Mouse (Mus musculus): Measurements from ENCODE around the gene Tomm22.

Tomm22 gene

GRCm38 (mm10) chr15:79686046-79686869 lies 15.6 kb downstream of the Tomm22 start:
- DNase-seq (ENCODE audit: low spot score): no peak

- DNase-seq (ENCODE audit: low spot score): no peak
Observed at GRCm38 (mm10) chr15:79687175-79687574, 16.5 kb downstream of the Tomm22 start.

- peak; percentile 84 for DNase-seq (ENCODE audit: low spot score)
Observed at GRCm38 (mm10) chr15:79687646-79688267, 17.1 kb downstream of the Tomm22 start, which contains the start of gene Josd1. TSS of gene Josd1 (minus strand) at chr15:79687919.

GRCm38 (mm10) chr15:79688268-79688956 lies 17.8 kb downstream of the Tomm22 start:
- no peak for DNase-seq (ENCODE audit: low spot score)

- no peak for DNase-seq (ENCODE audit: low spot score)
Observed at GRCm38 (mm10) chr15:79689662-79690425, 19.2 kb downstream of the Tomm22 start.

GRCm38 (mm10) chr15:79690426-79691022 lies 19.9 kb downstream of the Tomm22 start, which contains the start of gene Gtpbp1:
TSS of gene Gtpbp1 (plus strand) at chr15:79690845.
- DNase-seq (ENCODE audit: low spot score): peak; percentile 99

- DNase-seq (ENCODE audit: low spot score): no peak
Observed at GRCm38 (mm10) chr15:79691023-79691508, 20.4 kb downstream of the Tomm22 start.

GRCm38 (mm10) chr15:79692334-79692733 lies 21.7 kb downstream of the Tomm22 start:
- no peak for DNase-seq (ENCODE audit: low spot score)

GRCm38 (mm10) chr15:79693740-79694139 lies 23.1 kb downstream of the Tomm22 start:
- DNase-seq (ENCODE audit: low spot score): no peak

- DNase-seq (ENCODE audit: low spot score): no peak
Observed at GRCm38 (mm10) chr15:79694512-79694911, 23.9 kb downstream of the Tomm22 start.

- DNase-seq (ENCODE audit: low spot score): no peak
Observed at GRCm38 (mm10) chr15:79695516-79695915, 24.9 kb downstream of the Tomm22 start.

GRCm38 (mm10) chr15:79696508-79696907 lies 25.8 kb downstream of the Tomm22 start:
- DNase-seq (ENCODE audit: low spot score): no peak

- no peak for DNase-seq (ENCODE audit: low spot score)
Observed at GRCm38 (mm10) chr15:79697011-79697410, 26.4 kb downstream of the Tomm22 start.

- no peak for DNase-seq (ENCODE audit: low spot score)
Observed at GRCm38 (mm10) chr15:79697558-79698187, 27.0 kb downstream of the Tomm22 start.

GRCm38 (mm10) chr15:79706603-79707214 lies 36.0 kb downstream of the Tomm22 start:
- DNase-seq (ENCODE audit: low spot score): no peak

GRCm38 (mm10) chr15:79708229-79708822 lies 37.7 kb downstream of the Tomm22 start:
- no peak for DNase-seq (ENCODE audit: low spot score)

- DNase-seq (ENCODE audit: low spot score): no peak
Observed at GRCm38 (mm10) chr15:79715646-79716045, 45.0 kb downstream of the Tomm22 start.

GRCm38 (mm10) chr15:79716710-79717109 lies 46.0 kb downstream of the Tomm22 start:
- DNase-seq (ENCODE audit: low spot score): no peak

- DNase-seq (ENCODE audit: low spot score): no peak
Observed at GRCm38 (mm10) chr15:79720267-79720666, 49.6 kb downstream of the Tomm22 start.

GRCm38 (mm10) chr15:79720796-79721195 lies 50.1 kb downstream of the Tomm22 start:
- no peak for DNase-seq (ENCODE audit: low spot score)

Measured in layer of hippocampus, adult 9-10 months (tissue).